Mouse (Mus musculus): ENCODE results near the gene Cadps. TPM values are rescaled to one million over a fixed set of nuclear protein-coding genes. Genes with fewer than 3 reads are reported as not detected.

The Cadps gene
- polyA plus RNA-seq, 1 experiment from 2014 or later: 0.01 TPM

- Histone ChIP-seq H3K9me3 (replicated peaks) (no peaks in the 10 kb centered on the region), H3K4me2 (no peak overlapping the region), H3K36me3 (replicated peaks) (no peaks in the 10 kb centered on the region), H3K4me1 (replicated peaks) (no peaks in the 10 kb centered on the region), H3K4me3 (replicated peaks) (no peak overlapping the region), H3K27me3 (peaks cover 86% of the 10 kb centered on the region), H3K9ac (no peak overlapping the region), H3K27ac (replicated peaks) (no peak overlapping the region)
- ATAC-seq (ENCODE audit: insufficient read depth): no peak
- WGBS (ENCODE audit: insufficient replicate concordance): 5% methylated on average over 16 of the region's 16 CpGs
These were observed 484.7 kb downstream of the Cadps start for GRCm38 (mm10) chr14:12337998-12338809.

- Histone ChIP-seq H3K9ac (no peak overlapping the region), H3K27ac (replicated peaks) (no peak overlapping the region), H3K4me3 (replicated peaks) (no peak overlapping the region), H3K27me3 (peaks cover 79% of the 10 kb centered on the region), H3K4me2 (no peak overlapping the region), H3K4me1 (replicated peaks) (no peaks in the 10 kb centered on the region), H3K9me3 (replicated peaks) (no peaks in the 10 kb centered on the region), H3K36me3 (replicated peaks) (no peaks in the 10 kb centered on the region)
- ATAC-seq (ENCODE audit: insufficient read depth): no peak
- WGBS (ENCODE audit: insufficient replicate concordance): 4% methylated on average over 8 of the region's 8 CpGs
These were observed 485.4 kb downstream of the Cadps start for GRCm38 (mm10) chr14:12337421-12337997.

- no peaks in the 10 kb centered on the region for H3K9me3 ChIP-seq (replicated peaks)
- H3K4me1 ChIP-seq (replicated peaks): no peaks in the 10 kb centered on the region
- no peak overlapping the region for H3K9ac ChIP-seq
- no peak overlapping the region for H3K4me2 ChIP-seq
- H3K27ac ChIP-seq (replicated peaks): no peak overlapping the region
- ATAC-seq (ENCODE audit: insufficient read depth): no peak
- no peaks in the 10 kb centered on the region for H3K36me3 ChIP-seq (replicated peaks)
- 37% methylated on average over 7 of the region's 7 CpGs for WGBS (ENCODE audit: insufficient replicate concordance)
- H3K27me3 ChIP-seq: peaks cover 53% of the 10 kb centered on the region
- no peak overlapping the region for H3K4me3 ChIP-seq (replicated peaks)
These were observed 488.0 kb downstream of the Cadps start for GRCm38 (mm10) chr14:12334925-12335324.

GRCm38 (mm10) chr14:12333622-12334021 is 489.3 kb downstream of the Cadps start:
- Histone ChIP-seq H3K4me1 (replicated peaks) (no peaks in the 10 kb centered on the region), H3K9ac (no peak overlapping the region), H3K27ac (replicated peaks) (no peak overlapping the region), H3K9me3 (replicated peaks) (no peaks in the 10 kb centered on the region), H3K36me3 (replicated peaks) (no peaks in the 10 kb centered on the region), H3K4me3 (replicated peaks) (no peak overlapping the region), H3K4me2 (no peak overlapping the region), H3K27me3 (peaks cover 42% of the 10 kb centered on the region)
- WGBS (ENCODE audit: insufficient replicate concordance): 51% methylated on average over 7 of the region's 7 CpGs
- no peak for ATAC-seq (ENCODE audit: insufficient read depth)

All from liver, embryonic 15.5 days (tissue).